Comparison of ENCODE assay signal across 19 mouse cellular contexts in the genomic region with DNA sequence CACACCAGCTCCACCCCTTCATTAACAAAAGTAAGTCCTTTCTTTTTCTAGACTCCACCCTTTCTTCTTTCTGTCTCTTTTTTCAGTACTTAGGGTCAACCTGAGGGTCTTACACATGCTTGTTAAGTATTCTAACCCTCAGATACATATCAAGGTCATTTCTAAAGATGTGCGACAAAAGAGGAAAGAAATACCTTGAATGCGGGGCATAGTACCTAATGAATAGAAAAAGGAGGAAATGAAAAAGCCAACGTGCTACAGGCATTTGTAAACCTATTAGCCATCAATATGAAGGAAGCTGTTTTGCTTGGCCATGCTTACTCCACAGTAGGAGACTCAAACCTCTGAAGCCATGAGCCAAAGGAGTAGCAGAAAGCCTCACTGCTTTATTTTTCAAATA.
"Had no signal": no experiment of that assay in that cellular context is flagged by ENCODE, and none has a peak within 500 bp of the region (broad histone marks: within the 10 kb centered on the region; RNA-seq: fewer than 3 reads in every experiment).

No protein-coding gene starts in this region.

- H3K27ac ChIP-seq: intestine, embryonic 15.5 days; kidney, embryonic 15.5 days; limb, embryonic 10.5 days; limb, embryonic 13.5 days; midbrain, embryonic 12.5 days; midbrain, embryonic 15.5 days; neural tube, embryonic 12.5 days; neural tube, embryonic 15.5 days had no signal

- H3K9me3 ChIP-seq: intestine, embryonic 15.5 days; kidney, embryonic 15.5 days; limb, embryonic 10.5 days; limb, embryonic 13.5 days; midbrain, embryonic 12.5 days; midbrain, embryonic 15.5 days; neural tube, embryonic 12.5 days; neural tube, embryonic 15.5 days had no signal

- H3K36me3 ChIP-seq: intestine, embryonic 15.5 days; kidney, embryonic 15.5 days; limb, embryonic 10.5 days; limb, embryonic 13.5 days; midbrain, embryonic 12.5 days; midbrain, embryonic 15.5 days; neural tube, embryonic 12.5 days; neural tube, embryonic 15.5 days had no signal

- H3K27me3 ChIP-seq: intestine, embryonic 15.5 days; kidney, embryonic 15.5 days; limb, embryonic 13.5 days; midbrain, embryonic 12.5 days; midbrain, embryonic 15.5 days; neural tube, embryonic 12.5 days; neural tube, embryonic 15.5 days had no signal

- H3K4me2 ChIP-seq: intestine, embryonic 15.5 days; kidney, embryonic 15.5 days; limb, embryonic 13.5 days; lung, embryonic 14.5 days; midbrain, embryonic 12.5 days; midbrain, embryonic 15.5 days; neural tube, embryonic 12.5 days; neural tube, embryonic 15.5 days had no signal

- H3K9ac ChIP-seq: intestine, embryonic 15.5 days; kidney, embryonic 15.5 days; limb, embryonic 13.5 days; lung, embryonic 14.5 days; midbrain, embryonic 12.5 days; midbrain, embryonic 15.5 days; neural tube, embryonic 12.5 days; neural tube, embryonic 15.5 days had no signal

- H3K4me1 ChIP-seq: intestine, embryonic 15.5 days; limb, embryonic 10.5 days; midbrain, embryonic 15.5 days; neural tube, embryonic 12.5 days; neural tube, embryonic 15.5 days had no signal

- DNase-seq: kidney, adult 11 months; kidney, adult 8-10 months; kidney, postnatal 10 days; kidney, postnatal 36 days; lung, embryonic 14.5 days; right cerebral cortex, adult 18-20 months; right cerebral cortex, postnatal 14 days; right cerebral cortex, postnatal 4 days; thymus, adult 18-20 months; thymus, postnatal 36 days had no signal

- H3K4me3 ChIP-seq: intestine, embryonic 15.5 days; kidney, embryonic 15.5 days; limb, embryonic 10.5 days; limb, embryonic 13.5 days; midbrain, embryonic 12.5 days; midbrain, embryonic 15.5 days; neural tube, embryonic 12.5 days; neural tube, embryonic 15.5 days had no signal

- ATAC-seq: intestine, embryonic 15.5 days; lung, postnatal 0 days; midbrain, embryonic 15.5 days had no signal
